Mouse (Mus musculus): Measurements from ENCODE around the gene Cap2. TPM values are rescaled to one million over a fixed set of nuclear protein-coding genes. Genes with fewer than 3 reads are reported as not detected.

Cap2 gene
- polyA plus RNA-seq, 1 experiment from 2014 or later = 8.5 TPM

- no peaks in the 10 kb centered on the region for H3K27me3 ChIP-seq (ENCODE audit: control insufficient read depth, insufficient read depth, low read length)
- no peak for ATAC-seq (ENCODE audit: insufficient number of reproducible peaks, insufficient read depth, low FRiP score, low read depth)
- no peak overlapping the region for H3K9ac ChIP-seq (replicated peaks; ENCODE audit: low read depth, low read length)
- H3K9me3 ChIP-seq (ENCODE audit: control insufficient read depth, low read depth, low read length) = no peaks in the 10 kb centered on the region
- no peak overlapping the region for H3K27ac ChIP-seq (ENCODE audit: low read length)
- no peaks in the 10 kb centered on the region for H3K36me3 ChIP-seq (ENCODE audit: control insufficient read depth, insufficient read depth, low read length)
- 78% methylated on average over 5 of the region's 5 CpGs for WGBS
- no peak overlapping the region for H3K4me3 ChIP-seq (ENCODE audit: low read depth, low read length)
- no peaks in the 10 kb centered on the region for H3K4me1 ChIP-seq (ENCODE audit: control insufficient read depth, insufficient read depth, low read length)
- no peak overlapping the region for H3K4me2 ChIP-seq (replicated peaks; ENCODE audit: low read depth, low read length)
Measured at GRCm38 (mm10) chr13:46540943-46541342, 39.3 kb downstream of the Cap2 start.

DNA sequence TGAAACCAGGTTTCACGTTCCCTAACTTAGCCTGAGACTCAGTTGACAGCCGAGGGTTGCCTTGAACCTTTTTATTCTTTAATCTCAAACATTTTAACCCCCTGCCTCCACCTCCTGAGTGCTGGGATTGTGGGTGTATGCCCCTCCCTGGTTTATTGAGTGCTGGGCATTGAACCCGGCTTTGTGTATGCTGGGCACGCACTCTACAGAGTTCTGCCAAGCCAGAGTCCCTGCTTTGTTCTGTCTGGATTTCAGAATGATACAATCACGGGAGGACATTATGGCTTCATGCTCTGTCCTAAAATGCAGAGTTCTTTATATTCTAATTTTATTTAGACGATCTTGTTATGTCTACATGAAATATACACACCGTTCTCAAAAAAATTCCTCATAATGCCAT lies 41.1 kb downstream of the Cap2 start:
- no peak overlapping the region for H3K9ac ChIP-seq (replicated peaks; ENCODE audit: low read depth, low read length)
- H3K4me1 ChIP-seq (ENCODE audit: control insufficient read depth, insufficient read depth, low read length) = no peaks in the 10 kb centered on the region
- no peak overlapping the region for H3K4me2 ChIP-seq (replicated peaks; ENCODE audit: low read depth, low read length)
- no peaks in the 10 kb centered on the region for H3K9me3 ChIP-seq (ENCODE audit: control insufficient read depth, low read depth, low read length)
- H3K4me3 ChIP-seq (ENCODE audit: low read depth, low read length) = no peak overlapping the region
- H3K27ac ChIP-seq (ENCODE audit: low read length) = no peak overlapping the region
- no peaks in the 10 kb centered on the region for H3K36me3 ChIP-seq (ENCODE audit: control insufficient read depth, insufficient read depth, low read length)
- H3K27me3 ChIP-seq (ENCODE audit: control insufficient read depth, insufficient read depth, low read length) = no peaks in the 10 kb centered on the region
- ATAC-seq (ENCODE audit: insufficient number of reproducible peaks, insufficient read depth, low FRiP score, low read depth) = no peak
- WGBS = 86% methylated on average over 7 of the region's 7 CpGs

DNA sequence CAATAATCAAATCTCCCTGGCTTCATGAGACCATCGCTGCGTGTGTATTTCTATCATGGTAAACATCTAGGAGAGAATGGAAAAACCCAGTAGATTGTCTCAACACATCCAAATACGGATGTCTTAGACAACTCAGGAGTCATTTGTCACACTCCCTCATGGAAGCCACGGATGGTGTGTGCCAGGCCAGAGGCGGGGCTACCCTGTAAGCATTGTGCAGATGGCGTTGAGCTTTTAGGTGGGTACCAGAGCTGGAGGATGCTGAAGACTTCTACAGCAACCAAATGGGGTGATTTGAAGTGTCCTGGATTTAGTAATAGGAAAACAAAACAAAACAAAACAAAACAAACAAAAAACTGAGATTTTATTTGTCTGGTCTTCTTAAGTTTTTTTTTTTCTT lies 43.0 kb downstream of the Cap2 start:
- no peak overlapping the region for H3K4me2 ChIP-seq (replicated peaks; ENCODE audit: low read depth, low read length)
- H3K9ac ChIP-seq (replicated peaks; ENCODE audit: low read depth, low read length) = no peak overlapping the region
- no peaks in the 10 kb centered on the region for H3K36me3 ChIP-seq (ENCODE audit: control insufficient read depth, insufficient read depth, low read length)
- H3K4me3 ChIP-seq (ENCODE audit: low read depth, low read length) = no peak overlapping the region
- no peaks in the 10 kb centered on the region for H3K9me3 ChIP-seq (ENCODE audit: control insufficient read depth, low read depth, low read length)
- no peak for ATAC-seq (ENCODE audit: insufficient number of reproducible peaks, insufficient read depth, low FRiP score, low read depth)
- H3K27ac ChIP-seq (ENCODE audit: low read length) = no peak overlapping the region
- no peaks in the 10 kb centered on the region for H3K27me3 ChIP-seq (ENCODE audit: control insufficient read depth, insufficient read depth, low read length)
- no peaks in the 10 kb centered on the region for H3K4me1 ChIP-seq (ENCODE audit: control insufficient read depth, insufficient read depth, low read length)
- WGBS = 70% methylated on average over 6 of the region's 6 CpGs

DNA sequence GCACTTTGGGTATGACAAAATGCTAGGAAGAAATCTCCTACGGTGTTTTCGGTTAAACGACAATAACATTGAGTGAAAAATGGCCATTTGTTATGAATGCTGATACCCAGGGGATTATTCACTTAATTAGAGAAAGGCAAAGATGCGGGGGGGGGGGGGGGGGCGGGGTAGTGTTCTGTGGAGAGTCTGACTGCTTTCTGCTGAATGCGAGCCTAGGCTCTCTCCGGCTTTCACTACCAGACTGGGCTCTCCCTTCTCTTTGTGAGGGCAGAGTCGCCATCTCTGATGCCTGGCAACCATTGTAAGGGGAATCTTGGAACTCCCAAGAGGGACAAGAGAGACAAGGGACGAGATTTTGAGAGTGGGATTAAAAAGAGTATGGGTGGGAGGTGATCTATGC lies 43.4 kb downstream of the Cap2 start:
- H3K9ac ChIP-seq (replicated peaks; ENCODE audit: low read depth, low read length) = no peak overlapping the region
- no peaks in the 10 kb centered on the region for H3K9me3 ChIP-seq (ENCODE audit: control insufficient read depth, low read depth, low read length)
- H3K27ac ChIP-seq (ENCODE audit: low read length) = no peak overlapping the region
- no peaks in the 10 kb centered on the region for H3K36me3 ChIP-seq (ENCODE audit: control insufficient read depth, insufficient read depth, low read length)
- H3K27me3 ChIP-seq (ENCODE audit: control insufficient read depth, insufficient read depth, low read length) = no peaks in the 10 kb centered on the region
- 57% methylated on average over 9 of the region's 9 CpGs for WGBS
- no peak overlapping the region for H3K4me3 ChIP-seq (ENCODE audit: low read depth, low read length)
- no peaks in the 10 kb centered on the region for H3K4me1 ChIP-seq (ENCODE audit: control insufficient read depth, insufficient read depth, low read length)
- no peak for ATAC-seq (ENCODE audit: insufficient number of reproducible peaks, insufficient read depth, low FRiP score, low read depth)
- H3K4me2 ChIP-seq (replicated peaks; ENCODE audit: low read depth, low read length) = no peak overlapping the region

DNA sequence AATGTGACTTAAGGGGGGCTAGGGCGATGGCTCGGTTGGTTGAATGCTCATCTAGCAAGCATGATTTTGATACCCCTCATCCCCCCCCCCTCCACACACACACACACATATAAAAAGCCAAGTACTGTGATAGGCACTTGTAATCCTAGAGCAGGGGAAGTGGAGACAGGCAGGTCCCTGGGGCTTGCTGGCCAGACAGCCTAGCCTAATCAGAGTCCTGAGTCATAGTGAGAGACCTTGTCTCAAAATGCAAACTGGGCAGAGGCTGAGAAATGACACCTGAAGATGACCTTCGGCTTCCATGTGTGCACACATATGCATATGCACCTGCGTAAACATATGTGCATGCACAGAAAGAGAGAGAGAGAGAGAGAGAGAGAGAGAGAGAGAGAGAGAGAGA lies 45.2 kb downstream of the Cap2 start:
- ATAC-seq (ENCODE audit: insufficient number of reproducible peaks, insufficient read depth, low FRiP score, low read depth) = no peak

GRCm38 (mm10) chr13:46547253-46547652 lies 45.6 kb downstream of the Cap2 start:
- WGBS = 20% methylated on average over 1 of the region's 1 CpGs
- H3K27ac ChIP-seq (ENCODE audit: low read length) = no peak overlapping the region
- ATAC-seq (ENCODE audit: insufficient number of reproducible peaks, insufficient read depth, low FRiP score, low read depth) = no peak

More for the DNA sequence above, 45.2 kb downstream of the Cap2 start:
- Histone ChIP-seq H3K27ac (ENCODE audit: low read length) (no peak overlapping the region), H3K4me3 (ENCODE audit: low read depth, low read length) (no peak overlapping the region), H3K27me3 (ENCODE audit: control insufficient read depth, insufficient read depth, low read length) (no peaks in the 10 kb centered on the region), H3K36me3 (ENCODE audit: control insufficient read depth, insufficient read depth, low read length) (no peaks in the 10 kb centered on the region), H3K9ac (replicated peaks; ENCODE audit: low read depth, low read length) (no peak overlapping the region), H3K4me2 (replicated peaks; ENCODE audit: low read depth, low read length) (no peak overlapping the region), H3K9me3 (ENCODE audit: control insufficient read depth, low read depth, low read length) (no peaks in the 10 kb centered on the region), H3K4me1 (ENCODE audit: control insufficient read depth, insufficient read depth, low read length) (no peaks in the 10 kb centered on the region)
- 90% methylated on average over 4 of the region's 4 CpGs for WGBS

GRCm38 (mm10) chr13:46548132-46548531 lies 46.5 kb downstream of the Cap2 start:
- Histone ChIP-seq H3K4me1 (ENCODE audit: control insufficient read depth, insufficient read depth, low read length) (no peaks in the 10 kb centered on the region), H3K36me3 (ENCODE audit: control insufficient read depth, insufficient read depth, low read length) (no peaks in the 10 kb centered on the region), H3K27me3 (ENCODE audit: control insufficient read depth, insufficient read depth, low read length) (no peaks in the 10 kb centered on the region), H3K27ac (ENCODE audit: low read length) (no peak overlapping the region), H3K4me2 (replicated peaks; ENCODE audit: low read depth, low read length) (no peak overlapping the region), H3K9me3 (ENCODE audit: control insufficient read depth, low read depth, low read length) (no peaks in the 10 kb centered on the region), H3K4me3 (ENCODE audit: low read depth, low read length) (no peak overlapping the region), H3K9ac (replicated peaks; ENCODE audit: low read depth, low read length) (no peak overlapping the region)
- 79% methylated on average over 8 of the region's 8 CpGs for WGBS
- ATAC-seq (ENCODE audit: insufficient number of reproducible peaks, insufficient read depth, low FRiP score, low read depth) = no peak

More at GRCm38 (mm10) chr13:46547253-46547652, 45.6 kb downstream of the Cap2 start:
- no peak overlapping the region for H3K9ac ChIP-seq (replicated peaks; ENCODE audit: low read depth, low read length)
- no peaks in the 10 kb centered on the region for H3K9me3 ChIP-seq (ENCODE audit: control insufficient read depth, low read depth, low read length)
- no peaks in the 10 kb centered on the region for H3K36me3 ChIP-seq (ENCODE audit: control insufficient read depth, insufficient read depth, low read length)
- no peak overlapping the region for H3K4me2 ChIP-seq (replicated peaks; ENCODE audit: low read depth, low read length)
- H3K4me3 ChIP-seq (ENCODE audit: low read depth, low read length) = no peak overlapping the region
- H3K27me3 ChIP-seq (ENCODE audit: control insufficient read depth, insufficient read depth, low read length) = no peaks in the 10 kb centered on the region
- H3K4me1 ChIP-seq (ENCODE audit: control insufficient read depth, insufficient read depth, low read length) = no peaks in the 10 kb centered on the region

- H3K4me2 ChIP-seq (replicated peaks; ENCODE audit: low read depth, low read length) = no peak overlapping the region
- no peaks in the 10 kb centered on the region for H3K4me1 ChIP-seq (ENCODE audit: control insufficient read depth, insufficient read depth, low read length)
- H3K27ac ChIP-seq (ENCODE audit: low read length) = no peak overlapping the region
- no peaks in the 10 kb centered on the region for H3K27me3 ChIP-seq (ENCODE audit: control insufficient read depth, insufficient read depth, low read length)
- WGBS = 82% methylated on average over 5 of the region's 5 CpGs
- H3K4me3 ChIP-seq (ENCODE audit: low read depth, low read length) = no peak overlapping the region
- no peak overlapping the region for H3K9ac ChIP-seq (replicated peaks; ENCODE audit: low read depth, low read length)
- H3K9me3 ChIP-seq (ENCODE audit: control insufficient read depth, low read depth, low read length) = no peaks in the 10 kb centered on the region
- H3K36me3 ChIP-seq (ENCODE audit: control insufficient read depth, insufficient read depth, low read length) = no peaks in the 10 kb centered on the region
- no peak for ATAC-seq (ENCODE audit: insufficient number of reproducible peaks, insufficient read depth, low FRiP score, low read depth)
Measured at GRCm38 (mm10) chr13:46548600-46549179, 47.0 kb downstream of the Cap2 start.

DNA sequence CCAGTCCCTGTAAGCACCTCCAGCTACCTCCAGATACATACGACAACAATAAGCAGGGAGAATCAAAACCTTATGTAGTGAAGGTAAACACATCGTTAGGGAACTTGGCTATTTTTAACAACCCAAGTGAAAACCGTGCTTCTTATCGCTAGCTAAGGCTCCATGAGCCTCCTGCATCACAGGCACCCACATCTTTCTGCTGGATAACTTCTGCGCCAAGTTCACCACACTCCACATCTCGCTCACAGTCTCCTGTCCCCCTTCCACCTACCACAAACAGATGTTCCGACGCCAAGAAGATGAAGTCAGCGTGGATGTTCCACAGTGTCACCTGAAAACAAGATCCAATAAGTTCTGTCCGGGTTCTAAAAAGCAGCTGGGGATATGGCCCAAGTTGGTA lies 49.0 kb downstream of the Cap2 start:
- no peak for ATAC-seq (ENCODE audit: insufficient number of reproducible peaks, insufficient read depth, low FRiP score, low read depth)
- H3K27ac ChIP-seq (ENCODE audit: low read length) = no peak overlapping the region

More for the DNA sequence above, 49.0 kb downstream of the Cap2 start:
- no peak overlapping the region for H3K4me2 ChIP-seq (replicated peaks; ENCODE audit: low read depth, low read length)
- no peak overlapping the region for H3K4me3 ChIP-seq (ENCODE audit: low read depth, low read length)
- WGBS = 91% methylated on average over 10 of the region's 10 CpGs
- no peaks in the 10 kb centered on the region for H3K9me3 ChIP-seq (ENCODE audit: control insufficient read depth, low read depth, low read length)
- no peaks in the 10 kb centered on the region for H3K36me3 ChIP-seq (ENCODE audit: control insufficient read depth, insufficient read depth, low read length)
- H3K4me1 ChIP-seq (ENCODE audit: control insufficient read depth, insufficient read depth, low read length) = no peaks in the 10 kb centered on the region
- H3K9ac ChIP-seq (replicated peaks; ENCODE audit: low read depth, low read length) = no peak overlapping the region
- no peaks in the 10 kb centered on the region for H3K27me3 ChIP-seq (ENCODE audit: control insufficient read depth, insufficient read depth, low read length)

Measured in stomach, embryonic 14.5 days (tissue).